In genomic region chr2:135010371-135010770, GRCm38 (mm10) we compare ENCODE assay signal across 17 mouse cellular contexts.
DNase-seq lines count a peak whose midpoint lies in the region; ATAC-seq lines count a peak whose summit lies in the region.
"Had no signal": no experiment of that assay in that cellular context is flagged by ENCODE, and none has a peak within 500 bp of the region (broad histone marks: within the 10 kb centered on the region; RNA-seq: fewer than 3 reads in every experiment).

No protein-coding gene starts in this region.

- no peak for DNase-seq in frontal cortex, postnatal 10 days (ENCODE audit: low spot score in 2 of 2)
- DNase-seq in layer of hippocampus, adult 9-10 months (ENCODE audit: low spot score): peak; percentile 16
- no peak for DNase-seq in layer of hippocampus, postnatal 36 days
- peak; percentile 43 for DNase-seq in layer of hippocampus, adult 9-11 months
- DNase-seq in telencephalon, adult 2 months (ENCODE audit: low read depth, low spot score): peak; percentile 76
- no peak for DNase-seq in yolk sac, embryonic 10.5 days (ENCODE audit: low spot score)
- DNase-seq: cerebellum, adult 9-10 months; forebrain, postnatal 0 days; heart, postnatal 10 days; kidney, postnatal 25 days; lung, adult 18-20 months; lung, postnatal 10 days; thymus, postnatal 25 days had no signal

- ATAC-seq in frontal cortex, adult (ENCODE audit: low TSS enrichment): peak; percentile 94
- ATAC-seq: forebrain, postnatal 0 days; hindbrain, postnatal 0 days; intestine, embryonic 16.5 days; liver, embryonic 12.5 days had no signal

Comparison
In these comparisons a context has a peak if more than half of its experiments do, and no peak if none do; other contexts are left out.
1. DNase-seq: peak in layer of hippocampus, adult 9-10 months (single experiment), layer of hippocampus, adult 9-11 months (single experiment) and telencephalon, adult 2 months (single experiment); none in frontal cortex, postnatal 10 days (0 of 2), layer of hippocampus, postnatal 36 days (0 of 2) and yolk sac, embryonic 10.5 days (single experiment).